Mouse (Mus musculus): ENCODE data around the gene Als2.
A peak's percentile ranks its signal among the peaks of the same experiment; 100 is the strongest.

The Als2 gene

DNA sequence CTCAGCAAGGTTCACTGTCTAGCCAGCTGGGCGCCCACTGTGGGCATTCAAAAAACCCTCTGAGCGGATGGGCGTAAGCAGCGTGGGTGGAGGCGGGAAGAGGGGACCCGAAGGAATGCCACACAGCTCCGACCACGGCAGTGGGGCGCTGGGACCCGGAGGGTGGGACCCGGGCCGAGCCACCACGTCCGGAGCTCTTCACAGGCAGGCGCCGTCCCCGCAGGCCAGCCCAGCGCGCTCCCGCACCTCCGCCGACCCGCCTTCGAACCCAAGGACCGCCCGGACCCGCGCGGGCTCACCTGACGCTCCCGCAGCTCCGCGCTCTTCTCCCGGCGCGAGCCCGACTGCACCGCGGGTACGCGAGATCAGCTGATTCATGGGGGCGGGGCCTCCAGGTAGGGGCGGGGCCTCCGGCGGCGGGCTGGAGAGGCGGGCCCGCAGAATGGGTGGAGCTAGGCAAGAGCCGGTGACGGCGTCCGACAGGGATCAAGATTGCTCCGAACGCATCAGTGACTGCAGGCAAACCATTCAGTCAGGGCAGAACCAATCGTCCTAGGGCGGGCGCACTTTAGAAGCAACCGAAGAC is at the start of gene Als2:
TSS of gene Als2 (minus strand) at position 376 of the 586 bp plus-strand sequence.
- DNase-seq (ENCODE audit: low spot score in 2 of 2) = peak; percentile 95 to 96

DNA sequence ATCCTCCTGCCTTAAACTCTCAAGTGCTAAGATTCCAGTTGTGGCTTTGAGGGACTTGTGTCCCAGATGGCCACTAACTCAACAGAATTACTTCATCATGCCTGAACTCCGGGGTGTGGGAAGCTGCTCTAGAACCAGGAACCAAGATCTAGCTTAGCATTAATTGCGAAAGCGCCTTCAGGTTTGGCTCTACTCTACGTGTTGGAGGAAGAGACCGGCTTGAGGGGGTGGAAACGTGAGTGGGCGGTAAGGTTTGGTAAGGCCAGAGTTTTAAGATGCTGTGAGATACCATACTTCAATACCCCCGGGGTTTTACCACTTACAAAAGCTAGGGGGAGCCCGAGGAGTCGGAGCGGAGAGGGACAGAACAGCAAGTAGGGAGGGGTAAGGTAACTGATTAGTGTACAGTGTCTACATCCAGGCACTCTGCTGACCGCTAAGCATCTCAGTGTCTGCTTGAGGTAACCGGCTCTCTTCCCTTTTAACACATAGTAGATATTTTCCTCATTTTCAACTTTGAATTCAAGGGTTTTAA is 49.4 kb upstream of the Als2 start:
- no peak for DNase-seq (ENCODE audit: low spot score in 2 of 2)

DNA sequence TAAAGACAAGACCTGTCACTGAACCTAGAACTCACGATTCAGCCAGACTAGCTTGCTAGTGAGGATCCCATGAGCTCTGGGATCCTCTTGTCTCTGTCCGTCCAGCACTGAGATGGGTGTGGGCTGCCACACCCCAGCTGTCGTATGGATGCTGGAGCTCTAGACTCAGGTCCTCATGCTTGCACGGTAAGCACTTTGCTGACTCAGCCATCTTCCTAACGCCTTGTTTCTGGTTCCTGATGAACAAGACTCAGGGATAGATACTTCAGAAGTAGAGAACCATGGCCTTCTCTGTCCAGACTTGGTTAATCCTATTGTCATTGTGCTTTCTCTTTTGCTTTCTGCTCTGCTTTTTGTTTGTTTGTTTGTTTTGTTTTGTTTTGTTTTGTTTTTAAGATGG is 48.8 kb upstream of the Als2 start:
- no peak for DNase-seq (ENCODE audit: low spot score in 2 of 2)

DNA sequence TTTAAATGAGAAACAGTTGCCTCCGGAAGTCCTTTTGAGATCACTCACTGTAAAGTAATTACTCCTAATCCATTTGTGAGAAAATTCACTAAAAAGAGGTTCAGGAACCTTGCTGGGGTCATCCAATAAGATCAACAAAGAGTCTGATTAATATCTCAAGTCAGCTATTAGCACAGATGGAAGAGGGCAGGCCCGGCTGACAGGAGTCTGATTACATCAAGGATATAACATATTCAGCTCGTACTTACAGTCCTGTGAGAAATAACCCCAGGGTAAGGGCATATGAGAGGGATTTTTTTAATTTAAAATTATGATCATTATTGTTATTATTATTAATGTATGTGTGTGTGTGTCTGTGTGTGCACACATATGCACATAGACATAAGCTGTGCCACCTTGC is 35.2 kb upstream of the Als2 start:
- no peak for DNase-seq (ENCODE audit: low spot score in 2 of 2)

DNA sequence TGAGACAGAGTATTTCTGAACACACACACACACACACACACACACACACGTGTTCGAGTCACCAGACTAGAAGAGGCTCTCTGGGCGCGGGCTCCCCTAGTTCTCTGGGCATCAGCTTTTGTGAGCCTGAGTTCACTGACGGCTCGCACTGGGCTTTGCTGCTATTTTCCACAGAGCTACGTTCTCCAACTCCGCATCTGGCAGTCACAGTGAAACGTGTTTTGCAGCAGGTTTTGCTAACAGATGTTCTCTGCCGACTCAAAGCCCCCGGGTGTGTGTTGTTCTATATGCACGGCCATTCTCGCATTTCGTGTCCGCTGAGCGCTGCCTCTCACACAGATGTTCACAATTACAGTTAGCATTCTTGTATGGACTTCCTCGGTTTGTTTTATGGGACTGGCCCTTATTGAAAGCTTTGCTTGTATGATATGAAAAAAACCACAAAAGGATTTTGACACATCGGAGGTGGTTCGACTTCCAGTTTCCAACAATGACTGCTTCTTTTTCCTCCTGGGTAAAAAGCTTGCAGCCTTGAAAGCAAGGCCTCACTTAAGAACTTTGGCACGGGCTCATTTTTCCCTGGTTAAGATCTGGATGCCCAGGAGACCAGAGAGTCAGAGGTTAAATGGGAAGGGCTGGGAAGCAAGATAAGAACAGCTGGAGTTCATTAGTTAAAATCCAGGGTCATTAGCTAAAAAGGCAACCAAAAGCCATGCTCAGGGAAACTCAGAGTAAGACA is 33.1 kb upstream of the Als2 start:
- peak in 1 of 2 experiments; percentile 4 for DNase-seq (ENCODE audit: low spot score in 2 of 2)

DNA sequence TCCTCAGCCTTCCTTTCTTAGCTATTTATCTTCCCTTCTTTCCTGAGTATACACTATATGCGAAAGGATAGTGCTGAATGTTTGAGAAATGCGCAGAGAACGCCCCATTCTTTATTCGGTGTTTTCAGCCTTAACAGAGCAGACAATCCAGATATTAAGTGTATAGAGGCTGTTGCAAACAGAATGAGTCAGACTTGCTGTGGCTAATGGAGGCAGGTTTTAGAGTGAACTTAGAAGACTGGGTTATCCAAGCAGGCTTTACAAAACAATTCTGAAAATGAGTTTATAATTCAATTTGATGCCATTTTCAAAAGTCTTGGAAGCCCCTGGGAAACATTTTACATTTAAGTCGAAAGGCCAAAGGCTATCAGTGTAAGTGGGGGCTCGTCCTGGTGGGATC is 32.4 kb upstream of the Als2 start:
- DNase-seq (ENCODE audit: low spot score in 2 of 2) = no peak

DNA sequence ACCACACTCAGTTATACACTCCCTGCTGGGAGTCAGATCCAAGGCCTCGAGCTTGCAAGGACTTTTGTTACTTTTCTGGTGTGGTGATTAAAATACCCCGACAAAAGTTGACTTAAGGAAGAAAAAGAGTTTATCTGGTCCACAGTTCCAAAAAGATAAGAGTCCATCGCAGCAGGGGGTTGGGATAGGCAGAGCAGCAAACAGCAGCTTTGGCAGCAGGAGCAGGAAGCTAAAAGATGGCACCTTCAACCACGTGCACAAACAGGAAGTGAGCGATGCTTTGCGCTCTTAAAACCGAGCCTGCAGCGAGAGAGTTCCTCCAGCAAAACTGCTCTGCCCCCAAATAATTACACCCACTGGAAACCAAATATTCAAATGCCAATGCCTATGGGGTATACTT is 31.9 kb upstream of the Als2 start:
- no peak for DNase-seq (ENCODE audit: low spot score in 2 of 2)

DNA sequence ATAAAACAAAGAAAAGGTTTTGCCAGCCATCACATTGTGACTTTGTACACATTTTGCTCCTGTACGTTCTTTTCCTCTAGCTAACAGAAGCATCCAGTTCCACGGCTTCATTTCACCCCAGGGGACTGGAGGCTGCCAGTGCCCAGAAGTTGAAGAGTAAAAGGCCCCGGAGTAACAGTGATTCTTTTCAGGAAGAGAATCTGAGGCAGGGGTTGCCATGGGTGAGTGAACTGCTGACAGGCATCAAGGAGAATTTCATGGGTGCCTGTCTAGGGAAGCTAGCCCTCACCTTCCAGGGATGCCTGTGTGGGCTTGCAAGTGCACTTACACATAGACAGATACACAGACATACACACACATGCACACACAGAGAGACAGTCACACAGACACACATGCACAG is 20.7 kb upstream of the Als2 start:
- DNase-seq (ENCODE audit: low spot score in 2 of 2) = no peak

DNA sequence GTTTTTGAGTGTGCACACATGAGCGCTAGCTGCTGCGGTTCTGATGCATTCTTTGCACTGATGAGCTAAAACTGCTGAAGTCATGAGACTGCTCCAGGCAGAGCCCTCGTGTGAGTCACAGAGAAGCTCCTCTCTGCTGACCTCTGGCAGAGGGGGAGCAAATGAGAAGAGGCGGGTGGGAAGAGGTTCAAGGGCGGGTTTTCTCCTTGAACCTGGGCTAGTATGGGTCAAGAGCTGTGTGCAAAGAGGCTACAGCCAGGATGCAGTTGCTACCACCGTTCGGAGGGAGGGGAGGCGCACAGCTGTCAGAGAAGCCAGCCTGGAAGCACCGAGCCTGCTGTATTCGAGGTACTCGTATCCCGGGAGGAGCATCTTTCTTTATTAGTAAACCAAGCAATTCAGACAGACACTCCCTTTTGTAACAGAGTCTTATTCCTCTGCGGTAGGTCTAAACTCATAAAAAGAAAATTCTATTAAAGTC is 19.8 kb upstream of the Als2 start, which contains the start of gene Cdk15:
TSS of gene Cdk15 (plus strand) at position 156 of the 481 bp plus-strand sequence.
- DNase-seq (ENCODE audit: low spot score in 2 of 2) = no peak

DNA sequence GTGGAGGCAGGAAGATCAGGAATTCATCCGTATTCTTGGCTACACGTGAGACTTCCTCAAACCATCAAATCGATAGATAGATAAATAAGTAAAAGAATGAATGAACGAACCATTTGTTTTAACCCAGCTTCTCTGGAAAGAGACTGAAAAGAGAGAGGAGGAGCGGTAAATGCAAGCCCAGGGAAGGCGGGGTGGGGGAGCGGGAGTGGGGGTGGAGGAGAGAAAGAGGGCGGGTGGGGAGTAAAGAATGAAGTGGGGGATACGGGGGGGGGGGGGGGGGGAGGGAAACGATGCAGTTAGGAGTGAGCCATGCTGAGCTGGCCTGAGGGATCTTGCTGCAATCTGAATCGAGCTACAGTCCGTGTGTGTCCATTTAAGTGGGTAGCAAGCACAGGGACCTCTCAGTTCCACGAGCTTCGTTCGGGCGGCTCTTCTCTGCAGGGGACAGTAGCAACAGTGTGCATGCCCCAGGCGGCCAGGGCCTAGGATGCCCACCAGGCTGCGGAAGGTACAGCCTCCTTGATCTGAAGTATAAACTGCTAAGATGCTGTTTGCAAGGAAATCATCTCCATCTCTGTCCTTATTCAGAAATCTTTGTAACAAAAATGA is 16.4 kb upstream of the Als2 start:
- no peak for DNase-seq (ENCODE audit: low spot score in 2 of 2)

DNA sequence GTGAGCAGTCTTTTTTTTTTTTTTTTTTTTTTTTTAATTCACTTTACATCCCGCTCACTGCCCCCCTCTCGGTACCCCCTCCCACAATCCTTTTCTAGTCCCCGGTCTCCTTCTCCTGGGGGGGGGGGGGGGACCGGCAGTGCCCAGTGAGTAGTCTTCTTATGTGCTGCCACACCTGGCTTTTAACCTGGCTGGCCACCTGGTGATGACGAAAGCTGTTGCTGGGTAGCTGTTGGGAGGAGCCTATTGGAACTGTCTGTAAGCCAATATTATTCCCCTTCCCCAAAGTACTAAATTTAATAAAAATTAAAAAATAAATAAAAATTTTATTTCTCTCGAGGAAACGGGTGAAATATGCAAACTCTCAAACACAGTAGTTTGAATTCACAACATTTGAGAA is 15.7 kb upstream of the Als2 start:
- no peak for DNase-seq (ENCODE audit: low spot score in 2 of 2)

DNA sequence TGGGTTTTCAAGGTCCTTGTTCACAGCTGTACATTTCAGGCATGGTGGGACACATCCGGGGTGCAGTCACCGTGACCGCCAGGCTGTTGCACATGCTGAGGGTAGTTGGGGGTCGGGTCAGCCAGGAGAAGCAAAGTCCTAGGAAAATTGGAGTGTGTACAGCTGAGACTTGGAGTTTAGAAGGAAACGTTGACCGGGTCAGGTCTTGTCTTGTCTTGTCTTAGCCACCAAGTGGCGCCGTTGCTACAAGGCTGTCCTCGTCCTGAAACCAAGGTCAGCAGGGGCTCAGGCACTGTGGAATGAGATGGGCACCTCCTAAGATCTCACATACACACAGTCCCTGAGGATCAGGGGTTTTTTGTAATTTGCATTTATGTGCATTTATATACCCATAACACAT is 10.6 kb upstream of the Als2 start:
- peak in 1 of 2 experiments; percentile 21 for DNase-seq (ENCODE audit: low spot score in 2 of 2)

DNA sequence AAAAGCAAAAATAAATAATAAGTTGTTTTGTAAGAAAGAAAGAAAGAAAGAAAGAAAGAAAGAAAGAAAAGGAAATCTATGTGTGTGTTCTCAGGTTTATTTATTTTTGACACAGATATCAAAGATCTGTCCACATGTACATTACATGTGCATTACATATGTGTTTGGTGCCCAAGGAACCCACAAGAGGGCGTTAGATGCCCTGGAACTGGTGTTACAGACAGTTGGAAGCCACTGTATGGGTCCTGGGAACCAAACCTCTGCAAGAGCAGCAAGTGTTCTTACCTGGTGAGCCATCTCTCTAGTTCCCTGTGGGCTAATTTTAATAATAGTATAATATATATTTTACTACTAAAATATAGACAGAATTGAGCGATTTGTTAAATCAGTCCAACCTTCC is 6.7 kb upstream of the Als2 start:
- DNase-seq (ENCODE audit: low spot score in 2 of 2) = no peak

DNA sequence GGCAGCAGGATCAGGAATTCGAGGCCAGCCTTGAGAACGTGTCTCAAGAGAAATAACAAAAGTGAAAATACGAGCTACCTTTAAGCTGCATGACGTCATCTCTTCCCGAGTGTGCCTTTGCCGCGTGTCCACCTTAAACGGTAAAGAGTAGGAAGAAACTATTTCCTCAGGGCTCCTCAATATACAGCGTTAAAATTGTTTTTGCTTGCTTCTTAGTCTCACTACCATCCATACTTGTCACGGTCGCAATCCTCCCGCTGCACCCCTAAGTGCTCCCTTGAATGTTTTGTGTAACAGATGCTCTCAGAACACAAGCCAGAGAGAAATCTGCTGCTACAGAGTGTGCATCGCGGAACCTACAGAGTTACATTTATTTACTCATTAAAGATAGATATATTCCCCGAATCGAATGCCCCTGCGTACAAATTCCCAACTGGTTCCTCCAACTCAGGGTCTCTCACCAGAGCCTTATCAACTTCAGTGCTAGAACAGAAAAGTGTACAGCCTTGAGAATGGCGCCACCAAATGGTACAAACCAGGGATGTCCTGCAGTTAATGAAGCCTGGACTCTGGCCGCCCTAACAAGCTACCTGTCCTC is 682 bp upstream of the Als2 start:
- DNase-seq (ENCODE audit: low spot score in 2 of 2) = peak; percentile 52 to 55

DNA sequence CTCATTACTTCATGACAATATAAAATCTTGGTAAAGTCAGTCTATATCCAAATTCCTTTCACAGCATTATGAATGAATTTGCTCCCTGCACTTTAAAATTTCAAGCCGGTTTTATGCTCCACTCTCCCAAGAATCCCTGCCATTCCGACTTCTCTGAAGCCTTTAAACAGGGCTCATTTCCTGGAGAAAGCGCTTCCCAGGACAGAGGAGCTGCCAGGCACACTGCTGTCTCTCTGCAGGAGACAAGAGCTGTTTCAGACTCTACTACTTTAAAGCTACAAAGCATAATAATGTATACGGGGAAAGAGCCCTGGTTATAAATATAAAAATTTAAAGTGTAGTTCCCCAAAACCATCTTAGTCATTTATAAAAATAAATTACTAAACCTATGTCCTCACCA is 7.8 kb downstream of the Als2 start:
- no peak for DNase-seq (ENCODE audit: low spot score in 2 of 2)

DNA sequence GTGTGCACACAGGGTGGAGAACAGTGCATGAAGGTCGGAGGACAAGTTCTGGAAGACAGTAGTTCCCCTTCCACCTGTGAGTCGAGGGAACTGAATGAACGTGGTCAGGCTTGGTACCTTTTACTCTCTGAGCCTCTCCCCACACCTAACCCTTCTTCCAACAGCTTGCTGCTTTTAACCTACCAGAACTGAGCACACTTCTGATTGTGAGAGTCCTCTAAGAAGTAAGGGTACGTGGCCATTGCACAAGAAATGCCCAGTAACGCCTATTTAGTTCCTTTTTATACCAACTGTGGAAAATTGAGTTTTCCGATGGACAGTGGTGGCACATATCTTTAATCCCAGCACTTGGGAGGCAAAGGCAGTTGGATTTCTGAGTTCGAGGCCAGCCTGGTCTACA is 8.5 kb downstream of the Als2 start:
- no peak for DNase-seq (ENCODE audit: low spot score in 2 of 2)

DNA sequence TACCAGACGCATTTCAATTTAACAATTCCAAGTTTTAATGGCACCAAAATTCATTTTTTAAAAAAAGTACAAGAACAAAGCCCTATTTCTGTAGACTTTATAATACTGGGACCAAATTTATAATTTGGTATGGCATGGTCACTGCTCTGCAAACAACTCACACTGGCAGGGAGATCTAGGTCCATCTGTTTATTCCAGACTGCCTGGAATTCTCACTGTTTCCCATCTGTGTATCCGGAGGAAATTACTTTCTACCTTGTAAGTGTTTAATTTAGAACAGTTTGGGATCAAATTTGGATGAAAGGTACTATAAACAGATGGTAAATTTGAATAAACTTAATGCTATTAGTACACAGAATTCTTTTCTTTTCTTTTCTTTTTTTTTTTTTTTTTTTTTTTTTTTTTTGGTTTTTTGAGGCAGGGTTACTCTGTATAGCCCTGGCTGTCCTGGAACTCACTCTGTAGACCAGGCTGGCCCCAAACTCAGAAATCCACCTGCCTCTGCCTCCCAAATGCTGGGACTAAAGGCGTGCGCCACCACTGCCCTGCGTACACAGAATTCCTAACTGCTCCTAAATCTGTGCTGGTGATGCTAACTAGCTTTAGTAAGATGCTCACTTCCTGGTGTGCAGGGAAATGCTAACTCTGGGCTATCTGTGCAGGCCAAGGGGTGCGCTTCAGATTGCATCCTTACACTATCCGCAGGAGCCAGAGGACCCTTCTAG is 14.8 kb downstream of the Als2 start:
- no peak for DNase-seq (ENCODE audit: low spot score in 2 of 2)

DNA sequence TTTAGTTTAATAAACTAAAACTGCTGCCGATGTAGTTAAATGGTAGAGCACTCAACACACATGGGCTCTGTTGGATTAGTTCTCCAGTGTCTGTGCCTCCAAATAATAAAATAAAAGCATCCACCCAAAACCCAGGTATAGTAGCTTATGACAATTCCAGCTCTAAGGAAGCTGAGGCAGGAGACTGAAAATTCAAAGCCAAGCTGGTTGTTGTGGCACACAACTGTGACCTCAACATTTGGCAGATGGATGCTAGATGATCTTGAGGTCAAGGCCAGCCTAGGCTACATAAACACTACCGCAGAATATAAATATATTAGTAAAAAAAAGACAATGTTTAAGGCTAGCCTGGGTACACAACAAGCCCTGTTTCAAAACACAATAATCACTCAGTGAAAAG is 15.4 kb downstream of the Als2 start:
- DNase-seq (ENCODE audit: low spot score in 2 of 2) = no peak

DNA sequence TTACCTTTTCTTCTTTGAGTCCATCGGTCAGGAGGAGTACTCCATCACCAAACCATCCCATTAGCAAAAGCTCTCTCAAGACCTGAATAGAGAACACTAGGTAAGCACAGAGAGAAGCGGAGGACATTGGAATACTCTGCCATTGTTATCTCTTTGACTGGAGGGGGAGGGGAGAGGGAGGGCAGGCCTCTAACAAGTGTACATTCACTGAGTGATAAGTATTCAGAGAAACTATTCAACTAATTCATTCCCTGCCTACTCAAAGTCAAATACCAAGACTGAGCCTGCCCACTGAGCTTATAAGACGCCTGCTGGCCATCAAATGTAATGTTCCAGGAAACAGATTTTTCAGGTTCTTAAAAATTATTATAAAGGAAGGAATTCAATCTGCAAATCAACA is 16.7 kb downstream of the Als2 start:
- no peak for DNase-seq (ENCODE audit: low spot score in 2 of 2)

DNA sequence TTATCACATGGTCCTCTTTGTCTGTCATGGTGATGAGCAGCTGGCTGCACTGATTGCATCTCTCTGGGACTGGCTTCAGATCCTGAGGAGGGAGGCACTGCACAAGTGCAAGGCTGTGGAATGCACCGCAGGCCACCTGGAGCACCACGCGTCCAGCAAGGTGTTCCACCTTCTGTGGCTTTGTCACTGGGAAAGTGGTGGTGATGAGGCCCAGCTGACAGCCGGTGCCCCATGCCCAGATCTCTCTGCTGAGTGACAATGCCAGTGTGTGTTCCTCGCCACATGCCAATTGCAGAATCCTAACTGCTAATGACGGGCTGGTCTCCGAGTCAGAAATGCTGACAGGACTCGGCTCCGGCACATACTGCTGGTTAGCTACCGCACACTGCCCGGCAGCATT is 21.6 kb downstream of the Als2 start:
- DNase-seq (ENCODE audit: low spot score in 2 of 2) = no peak

DNA sequence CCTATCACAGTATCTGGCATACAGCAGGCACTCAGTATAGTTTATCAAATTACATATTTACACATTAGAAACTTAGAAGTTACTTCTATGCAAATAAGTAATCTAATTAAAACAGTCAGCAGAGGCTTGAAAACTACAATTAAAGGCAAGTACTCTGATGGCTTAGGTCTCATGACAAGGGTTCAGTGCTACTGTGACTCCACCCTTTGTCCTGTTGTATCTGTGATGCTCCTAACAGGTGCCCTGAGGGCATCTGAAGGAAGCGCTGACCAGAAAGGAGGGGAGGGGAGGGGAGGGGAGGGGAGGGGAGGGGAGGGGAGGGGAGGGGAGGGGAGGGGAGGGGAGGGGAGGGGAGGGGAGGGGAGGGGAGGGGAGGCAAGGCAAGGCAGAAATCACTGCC is 24.1 kb downstream of the Als2 start:
- no peak for DNase-seq (ENCODE audit: low spot score in 2 of 2)
